Mouse (Mus musculus) brown adipose tissue, adult 24 weeks (tissue): ENCODE measurements at regions not wholly inside any gene's neighbourhood (a gene's known extent, or its start where the extent isn't known, plus 50 kb on each side); places are given as distances from the start of the nearest gene placed in this dataset.

ENCODE experiments used
- H3K27ac ChIP-seq: fragments of 200-500 bp; replicated peaks from 2 replicates; pipeline ENCODE4 v1.5.1; 2012; ENCODE audit warnings: low read depth, mild to moderate bottlenecking, low read length
- H3K4me1 ChIP-seq: fragments of 200-500 bp; 2 replicates; pipeline ENCODE4 v1.6.1; 2012; ENCODE audit warnings: low read length, mixed read lengths; ENCODE audit not compliant: control insufficient read depth, insufficient read depth, insufficient read length
- H3K4me3 ChIP-seq: fragments of 200-500 bp; 2 replicates; pipeline ENCODE4 v1.5.1; 2012; ENCODE audit warnings: low read depth, mild to moderate bottlenecking, low read length, moderate library complexity; ENCODE audit not compliant: insufficient read depth

GRCm38 (mm10) chr6:111985452-111985851 is 288.1 kb upstream of the Lmcd1 start:
- Histone ChIP-seq H3K4me3 (no peak overlapping the region), H3K4me1 (no peaks in the 10 kb centered on the region), H3K27ac (no peak overlapping the region)

GRCm38 (mm10) chr6:111995823-111996222 is 277.7 kb upstream of the Lmcd1 start:
- no peak overlapping the region for H3K27ac ChIP-seq
- H3K4me1 ChIP-seq = no peaks in the 10 kb centered on the region
- H3K4me3 ChIP-seq = no peak overlapping the region

GRCm38 (mm10) chr6:112003784-112004471 is 269.6 kb upstream of the Lmcd1 start:
- Histone ChIP-seq H3K4me1 (no peaks in the 10 kb centered on the region), H3K27ac (no peak overlapping the region), H3K4me3 (no peak overlapping the region)

GRCm38 (mm10) chr6:112026261-112027205 is 247.0 kb upstream of the Lmcd1 start:
- Histone ChIP-seq H3K4me3 (no peak overlapping the region), H3K27ac (no peak overlapping the region), H3K4me1 (no peaks in the 10 kb centered on the region)

GRCm38 (mm10) chr6:112050548-112051184 is 222.9 kb upstream of the Lmcd1 start:
- Histone ChIP-seq H3K4me1 (no peaks in the 10 kb centered on the region), H3K4me3 (no peak overlapping the region), H3K27ac (no peak overlapping the region)

GRCm38 (mm10) chr6:112052193-112052592 is 221.4 kb upstream of the Lmcd1 start:
- no peak overlapping the region for H3K27ac ChIP-seq
- no peaks in the 10 kb centered on the region for H3K4me1 ChIP-seq
- H3K4me3 ChIP-seq = no peak overlapping the region

GRCm38 (mm10) chr6:112057895-112058294 is 215.7 kb upstream of the Lmcd1 start:
- Histone ChIP-seq H3K4me3 (no peak overlapping the region), H3K4me1 (no peaks in the 10 kb centered on the region), H3K27ac (no peak overlapping the region)

- Histone ChIP-seq H3K4me3 (no peak overlapping the region), H3K4me1 (no peaks in the 10 kb centered on the region), H3K27ac (no peak overlapping the region)
Observed at GRCm38 (mm10) chr6:112062956-112063355, 210.6 kb upstream of the Lmcd1 start.

- H3K27ac ChIP-seq = no peak overlapping the region
- H3K4me1 ChIP-seq = no peaks in the 10 kb centered on the region
- H3K4me3 ChIP-seq = no peak overlapping the region
Observed at GRCm38 (mm10) chr6:112090597-112090996, 183.0 kb upstream of the Lmcd1 start.

- Histone ChIP-seq H3K4me1 (no peaks in the 10 kb centered on the region), H3K27ac (no peak overlapping the region)
Observed at GRCm38 (mm10) chr6:112091125-112091763, 182.3 kb upstream of the Lmcd1 start.

GRCm38 (mm10) chr6:112093300-112093699 is 180.3 kb upstream of the Lmcd1 start:
- H3K27ac ChIP-seq = no peak overlapping the region
- H3K4me3 ChIP-seq = no peak overlapping the region

More at GRCm38 (mm10) chr6:112091125-112091763, 182.3 kb upstream of the Lmcd1 start:
- H3K4me3 ChIP-seq = no peak overlapping the region

GRCm38 (mm10) chr6:112097699-112098098 is 175.9 kb upstream of the Lmcd1 start:
- H3K4me1 ChIP-seq = no peaks in the 10 kb centered on the region
- H3K4me3 ChIP-seq = no peak overlapping the region
- H3K27ac ChIP-seq = no peak overlapping the region

More at GRCm38 (mm10) chr6:112093300-112093699, 180.3 kb upstream of the Lmcd1 start:
- no peaks in the 10 kb centered on the region for H3K4me1 ChIP-seq

- H3K27ac ChIP-seq = no peak overlapping the region
- H3K4me1 ChIP-seq = no peaks in the 10 kb centered on the region
- H3K4me3 ChIP-seq = no peak overlapping the region
Observed at GRCm38 (mm10) chr6:112108651-112109050, 164.9 kb upstream of the Lmcd1 start.

- no peaks in the 10 kb centered on the region for H3K4me1 ChIP-seq
- H3K4me3 ChIP-seq = no peak overlapping the region
- H3K27ac ChIP-seq = no peak overlapping the region
Observed at GRCm38 (mm10) chr6:112119180-112119579, 154.4 kb upstream of the Lmcd1 start.

- Histone ChIP-seq H3K4me3 (no peak overlapping the region), H3K27ac (no peak overlapping the region), H3K4me1 (no peaks in the 10 kb centered on the region)
Observed at GRCm38 (mm10) chr6:112133522-112133921, 140.0 kb upstream of the Lmcd1 start.
